Mouse (Mus musculus) lung, embryonic 15.5 days (tissue): ENCODE data around the gene Slit2. TPM values are rescaled to one million over a fixed set of nuclear protein-coding genes. Genes with fewer than 3 reads are reported as not detected.

ENCODE experiments used
- ATAC-seq: fragments of 200-750 bp; cut with Nextera tagmentation; 2 replicates; pipeline ENCODE4 v1.8.0; 2017; ENCODE audit warnings: moderate number of reproducible peaks, borderline replicate concordance; ENCODE audit not compliant: low FRiP score, low TSS enrichment; ENCODE audit errors: extremely low read depth
- H3K27ac ChIP-seq: fragments of 300-500 bp; sonication (generic); 2 replicates; pipeline ENCODE4 v1.5.1; 2015; ENCODE audit warnings: moderate library complexity, mild to moderate bottlenecking, inconsistent platforms
- H3K27me3 ChIP-seq: fragments of 300-500 bp; sonication (generic); 2 replicates; pipeline ENCODE4 v1.6.1; 2015; ENCODE audit warnings: inconsistent platforms
- H3K36me3 ChIP-seq: fragments of 300-500 bp; sonication (generic); 2 replicates; pipeline ENCODE4 v1.6.1; 2015; ENCODE audit warnings: inconsistent platforms
- H3K4me1 ChIP-seq: fragments of 300-500 bp; sonication (generic); 2 replicates; pipeline ENCODE4 v1.6.1; 2015; ENCODE audit warnings: inconsistent platforms
- H3K4me2 ChIP-seq: fragments of 300-500 bp; sonication (generic); 2 replicates; pipeline ENCODE4 v1.6.1; 2015; ENCODE audit warnings: inconsistent platforms, mild to moderate bottlenecking, moderate library complexity
- H3K4me3 ChIP-seq: fragments of 300-500 bp; sonication (generic); 2 replicates; pipeline ENCODE4 v1.5.1; 2015; ENCODE audit warnings: mild to moderate bottlenecking, inconsistent platforms
- H3K9ac ChIP-seq: fragments of 300-500 bp; sonication (generic); 2 replicates; pipeline ENCODE4 v1.6.1; 2015; ENCODE audit warnings: inconsistent platforms
- H3K9me3 ChIP-seq: fragments of 300-500 bp; sonication (generic); 2 replicates; pipeline ENCODE4 v1.6.1; 2016; ENCODE audit warnings: inconsistent platforms
- WGBS: fragments of 180-500 bp; shearing (Covaris S2); methylation state at CpG from one replicate; pipeline ENCODE4 v1.1.7; 2015; 5-methylcytosine and 5-hydroxymethylcytosine counted together
- polyA plus RNA-seq: library from polyadenylated mRNA; unstranded; fragments of >200 nt; fragmentation: Nextera tagmentation; extraction: Ambion mirVana; gene quantifications from 2 replicates; pipeline ENCODE4 v1.2.1, GENCODE M21; 2015

The Slit2 gene
- polyA plus RNA-seq, 1 experiment from 2014 or later, result 39.3 TPM

DNA sequence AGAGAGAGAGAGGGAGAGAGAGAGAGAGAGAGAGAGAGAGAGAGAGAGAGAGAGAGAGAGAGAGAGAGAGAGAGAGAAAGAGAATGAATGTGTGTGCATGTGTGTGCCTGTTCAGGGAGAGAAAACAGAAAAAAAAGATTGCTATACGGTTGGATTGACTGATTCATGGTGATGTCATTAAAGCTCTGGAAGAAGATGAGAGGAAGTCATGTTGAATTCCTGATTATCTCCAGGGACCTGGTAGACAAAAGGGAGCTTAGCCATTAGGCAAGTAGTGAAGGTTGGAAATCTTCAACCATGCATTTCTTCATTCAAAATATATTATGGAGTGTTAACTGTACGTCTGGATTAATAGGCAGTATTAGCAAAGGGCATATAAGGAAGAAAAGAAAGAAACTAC lies 77.8 kb downstream of the Slit2 start:
- H3K4me1 ChIP-seq, result no peaks in the 10 kb centered on the region
- H3K4me3 ChIP-seq, result no peak overlapping the region
- H3K27me3 ChIP-seq, result no peaks in the 10 kb centered on the region
- no peaks in the 10 kb centered on the region for H3K36me3 ChIP-seq
- no peak overlapping the region for H3K27ac ChIP-seq
- WGBS, result 56% methylated on average over 2 of the region's 2 CpGs
- no peak overlapping the region for H3K4me2 ChIP-seq
- no peak for ATAC-seq
- no peaks in the 10 kb centered on the region for H3K9me3 ChIP-seq
- no peak overlapping the region for H3K9ac ChIP-seq

GRCm38 (mm10) chr5:48078730-48079129 lies 95.8 kb downstream of the Slit2 start:
- no peak for ATAC-seq
- Histone ChIP-seq H3K4me3 (no peak overlapping the region), H3K27ac (no peak overlapping the region), H3K9ac (no peak overlapping the region), H3K36me3 (no peaks in the 10 kb centered on the region), H3K4me1 (no peaks in the 10 kb centered on the region), H3K27me3 (no peaks in the 10 kb centered on the region), H3K9me3 (no peaks in the 10 kb centered on the region), H3K4me2 (no peak overlapping the region)
- WGBS, result 33% methylated on average over 1 of the region's 1 CpGs

DNA sequence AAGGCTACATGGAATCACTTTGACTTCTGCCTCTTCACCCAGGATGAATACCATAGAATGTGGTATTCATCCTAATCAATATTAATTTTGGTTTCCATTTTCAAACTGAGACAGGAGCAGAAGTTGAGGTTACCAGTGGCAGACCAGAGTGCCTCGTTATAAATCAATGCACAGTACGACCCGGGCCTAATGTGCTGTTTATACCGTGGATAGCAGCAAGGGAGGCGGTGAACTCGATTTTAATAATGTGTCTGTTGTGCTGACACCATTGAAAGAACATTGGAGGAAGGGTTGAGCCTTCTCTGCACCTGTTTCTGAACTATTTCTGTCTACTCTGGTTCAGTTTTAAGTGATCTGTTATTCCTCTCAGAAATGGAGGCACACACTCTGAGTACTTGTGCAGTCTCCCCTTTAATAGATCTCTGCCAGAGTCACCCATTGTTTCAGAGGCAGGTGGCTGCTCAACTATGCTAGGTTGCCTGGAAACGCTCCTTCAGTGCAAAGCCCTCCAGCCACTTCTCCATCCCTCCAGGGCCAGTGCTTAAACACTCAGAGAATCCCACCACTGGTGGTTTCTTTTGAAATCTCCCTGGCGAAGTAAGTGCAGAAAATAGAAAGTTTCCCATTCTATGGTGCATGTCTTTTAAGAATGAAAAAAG lies 98.4 kb downstream of the Slit2 start:
- Histone ChIP-seq H3K36me3 (no peaks in the 10 kb centered on the region), H3K4me1 (no peaks in the 10 kb centered on the region), H3K27ac (peak overlapping the region; percentile 24; the same call in 1 of the 2 replicates), H3K9me3 (no peaks in the 10 kb centered on the region), H3K9ac (no peak overlapping the region), H3K4me2 (no peak overlapping the region), H3K27me3 (no peaks in the 10 kb centered on the region), H3K4me3 (no peak overlapping the region)
- peak; percentile 86; the same call in 1 of the 2 replicates for ATAC-seq
- 58% methylated on average over 8 of the region's 8 CpGs for WGBS

DNA sequence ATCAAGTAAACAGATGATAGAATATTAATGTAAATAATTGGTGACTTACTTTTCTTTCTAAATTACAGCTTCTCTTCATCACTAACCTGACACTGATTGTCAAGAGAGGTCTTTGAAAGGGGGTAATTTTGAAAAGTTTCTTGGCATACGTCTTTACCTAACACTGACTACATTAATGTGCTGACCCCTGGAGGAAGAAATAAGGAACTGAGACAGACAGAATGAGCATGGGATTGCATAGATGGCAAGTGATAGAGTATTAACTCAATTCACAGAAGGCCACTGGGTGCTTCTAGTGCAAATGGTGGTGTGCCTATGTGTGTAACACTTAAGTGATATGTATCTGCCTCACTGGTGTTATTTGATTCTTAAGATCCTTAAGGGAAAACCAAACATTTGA lies 130.5 kb downstream of the Slit2 start:
- H3K4me3 ChIP-seq, result no peak overlapping the region
- no peaks in the 10 kb centered on the region; the same call in 1 of the 2 replicates for H3K4me1 ChIP-seq
- H3K36me3 ChIP-seq, result no peaks in the 10 kb centered on the region
- H3K4me2 ChIP-seq, result no peak overlapping the region
- H3K27me3 ChIP-seq, result no peaks in the 10 kb centered on the region
- 24% methylated on average over 1 of the region's 1 CpGs for WGBS
- H3K9ac ChIP-seq, result no peak overlapping the region
- no peak overlapping the region for H3K27ac ChIP-seq
- no peak for ATAC-seq
- no peaks in the 10 kb centered on the region for H3K9me3 ChIP-seq

DNA sequence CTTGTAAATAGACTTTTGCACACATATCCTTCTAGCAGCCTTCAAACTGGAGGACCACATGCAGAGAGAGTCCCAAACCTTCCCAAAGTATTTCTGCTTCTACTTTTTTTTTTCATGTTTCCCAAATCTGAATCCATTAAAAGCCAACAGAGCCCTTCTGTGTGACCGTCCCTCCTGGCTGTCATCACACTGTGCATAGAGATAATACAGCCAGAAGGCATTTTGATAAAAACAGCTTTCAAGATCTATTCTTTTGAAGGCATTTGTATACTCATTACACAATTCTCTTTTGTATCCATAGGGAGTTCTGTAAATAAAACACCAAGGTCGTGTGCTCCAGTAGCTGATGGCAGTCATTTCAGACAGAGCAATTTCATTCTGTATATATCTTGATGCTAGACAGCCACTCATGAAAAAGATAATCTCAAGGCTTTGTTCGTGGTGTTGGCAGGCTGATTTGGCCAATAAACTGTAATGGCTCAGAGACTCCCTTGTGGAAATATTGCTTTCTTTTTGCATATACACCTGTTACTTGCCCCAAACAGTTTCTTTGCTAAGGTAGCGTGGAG lies 132.1 kb downstream of the Slit2 start:
- H3K27me3 ChIP-seq, result no peaks in the 10 kb centered on the region
- no peaks in the 10 kb centered on the region for H3K9me3 ChIP-seq
- H3K36me3 ChIP-seq, result no peaks in the 10 kb centered on the region
- H3K4me3 ChIP-seq, result no peak overlapping the region
- 50% methylated on average over 4 of the region's 4 CpGs for WGBS
- no peak overlapping the region for H3K4me2 ChIP-seq
- H3K9ac ChIP-seq, result no peak overlapping the region
- no peak overlapping the region for H3K27ac ChIP-seq
- no peak for ATAC-seq
- H3K4me1 ChIP-seq, result no peaks in the 10 kb centered on the region; the same call in 1 of the 2 replicates

GRCm38 (mm10) chr5:48122651-48123050 lies 139.7 kb downstream of the Slit2 start:
- 77% methylated on average over 5 of the region's 5 CpGs for WGBS
- no peaks in the 10 kb centered on the region for H3K9me3 ChIP-seq

DNA sequence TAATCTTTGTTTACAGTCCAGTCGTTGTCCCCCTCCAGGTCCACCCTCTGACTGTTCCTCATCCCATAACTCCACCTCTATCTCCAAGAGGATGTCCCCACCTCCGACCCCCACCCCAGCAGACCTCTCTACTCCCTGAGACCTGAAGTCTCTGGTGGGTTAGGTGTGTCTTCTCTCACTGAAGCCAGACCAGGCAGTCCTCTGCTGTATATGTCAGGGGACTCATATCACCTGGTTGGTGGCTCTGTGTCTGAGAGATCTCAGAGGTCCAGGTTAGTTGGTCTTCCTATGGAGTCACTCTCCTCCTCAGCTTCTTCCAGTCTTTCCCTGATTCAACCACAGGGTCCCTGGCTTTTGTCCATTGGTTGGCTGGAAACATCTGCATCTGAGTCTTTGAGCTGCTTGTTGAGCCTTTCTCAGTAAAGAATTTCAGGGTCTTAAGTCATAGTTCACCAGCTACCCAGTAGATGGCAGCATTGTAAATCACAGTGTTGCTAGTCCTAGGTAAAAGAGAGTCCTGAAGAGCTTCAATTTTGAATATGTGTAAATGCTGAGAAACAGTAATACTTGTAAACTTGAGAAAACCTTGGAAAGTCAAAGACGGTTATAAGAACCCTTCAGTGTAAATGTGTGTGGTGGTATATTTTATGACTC lies 143.0 kb downstream of the Slit2 start:
- H3K27me3 ChIP-seq, result no peaks in the 10 kb centered on the region
- ATAC-seq, result no peak
- WGBS, result 65% methylated on average over 3 of the region's 3 CpGs
- H3K4me3 ChIP-seq, result no peak overlapping the region
- no peak overlapping the region for H3K9ac ChIP-seq
- no peaks in the 10 kb centered on the region for H3K4me1 ChIP-seq
- no peak overlapping the region for H3K27ac ChIP-seq
- no peak overlapping the region for H3K4me2 ChIP-seq
- no peaks in the 10 kb centered on the region for H3K9me3 ChIP-seq
- H3K36me3 ChIP-seq, result no peaks in the 10 kb centered on the region

More at GRCm38 (mm10) chr5:48122651-48123050, 139.7 kb downstream of the Slit2 start:
- H3K4me3 ChIP-seq, result no peak overlapping the region
- H3K4me2 ChIP-seq, result no peak overlapping the region
- no peaks in the 10 kb centered on the region for H3K4me1 ChIP-seq
- no peaks in the 10 kb centered on the region for H3K36me3 ChIP-seq
- no peak for ATAC-seq
- H3K27ac ChIP-seq, result no peak overlapping the region
- no peaks in the 10 kb centered on the region for H3K27me3 ChIP-seq
- no peak overlapping the region for H3K9ac ChIP-seq

DNA sequence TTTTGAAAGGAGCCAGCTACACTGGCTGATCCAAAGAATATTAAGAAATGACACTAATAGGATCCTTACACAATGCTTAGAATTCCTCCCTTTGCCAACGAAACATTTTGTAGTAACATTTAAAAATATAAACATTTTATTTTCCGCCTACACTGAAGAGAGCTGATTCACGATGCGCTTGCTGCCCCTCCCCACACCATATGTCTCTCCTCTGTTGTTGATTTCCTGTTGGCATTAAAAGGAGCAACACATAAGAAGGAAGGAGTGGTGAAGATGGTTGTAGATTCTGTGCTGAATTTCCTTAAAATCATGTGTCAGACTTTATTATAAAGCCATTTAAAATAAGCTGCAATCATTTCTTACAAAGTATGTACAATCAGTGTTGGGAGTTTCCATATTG lies 147.0 kb downstream of the Slit2 start:
- no peak overlapping the region for H3K9ac ChIP-seq
- no peaks in the 10 kb centered on the region for H3K4me1 ChIP-seq
- H3K36me3 ChIP-seq, result no peaks in the 10 kb centered on the region
- WGBS, result 66% methylated on average over 4 of the region's 4 CpGs
- H3K4me2 ChIP-seq, result no peak overlapping the region
- H3K27me3 ChIP-seq, result no peaks in the 10 kb centered on the region
- no peak overlapping the region for H3K27ac ChIP-seq
- no peaks in the 10 kb centered on the region for H3K9me3 ChIP-seq
- no peak overlapping the region for H3K4me3 ChIP-seq
- no peak for ATAC-seq

DNA sequence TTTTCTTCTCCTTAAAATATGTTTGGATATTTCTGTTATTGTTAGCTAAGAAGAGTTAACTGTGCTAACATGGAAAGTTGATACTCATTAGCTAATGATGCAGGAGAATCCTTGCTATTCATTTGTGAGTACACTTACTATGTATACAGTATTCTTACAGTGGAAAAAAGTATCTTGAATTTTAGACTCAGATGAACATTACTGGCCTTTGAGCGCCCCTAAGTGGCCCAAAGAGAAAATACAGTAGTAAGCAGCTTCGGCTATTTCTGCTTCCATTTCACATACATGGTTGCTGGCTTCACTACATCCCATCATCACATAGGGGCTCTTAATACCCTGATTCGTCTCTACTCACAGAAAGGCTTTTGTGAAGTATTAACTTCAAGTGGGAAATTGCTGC lies 153.6 kb downstream of the Slit2 start:
- no peak overlapping the region for H3K27ac ChIP-seq
- no peak overlapping the region for H3K4me2 ChIP-seq
- no peaks in the 10 kb centered on the region for H3K27me3 ChIP-seq
- H3K36me3 ChIP-seq, result no peaks in the 10 kb centered on the region
- 15% methylated on average over 3 of the region's 3 CpGs for WGBS
- ATAC-seq, result no peak
- no peak overlapping the region for H3K9ac ChIP-seq
- H3K4me1 ChIP-seq, result no peaks in the 10 kb centered on the region
- no peak overlapping the region for H3K4me3 ChIP-seq
- no peaks in the 10 kb centered on the region for H3K9me3 ChIP-seq

DNA sequence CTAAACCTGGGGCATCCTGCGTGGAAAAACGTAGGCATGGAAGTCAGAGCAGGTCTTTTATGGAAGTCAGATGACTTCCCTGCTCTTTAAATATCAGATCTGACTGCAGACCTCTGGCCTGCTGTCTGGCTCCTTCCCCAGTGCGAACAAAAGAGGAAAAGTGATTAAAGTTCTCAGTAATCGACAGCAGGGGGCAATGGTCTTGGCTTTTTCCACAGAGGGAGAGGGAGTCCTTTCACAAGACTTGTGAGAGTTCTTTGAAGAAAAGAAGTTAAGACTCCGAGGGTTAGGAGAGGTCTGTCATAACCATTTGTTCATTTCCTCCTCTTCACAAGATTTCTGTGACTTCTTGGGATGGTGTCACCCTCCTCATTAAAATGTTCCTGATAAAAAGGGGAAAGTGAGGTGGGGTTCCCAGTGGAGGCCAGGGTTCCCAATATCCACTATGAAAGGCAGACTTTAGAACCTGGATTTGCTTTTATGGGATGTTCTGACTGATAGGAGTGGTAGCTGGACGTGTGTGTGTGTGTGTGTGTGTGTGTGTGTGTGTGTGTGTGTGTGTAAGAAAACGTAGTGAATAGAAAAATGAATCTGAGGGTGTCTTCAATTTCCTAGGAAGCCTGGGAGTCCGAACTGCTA lies 156.0 kb downstream of the Slit2 start:
- Histone ChIP-seq H3K9me3 (no peaks in the 10 kb centered on the region), H3K27ac (no peak overlapping the region), H3K27me3 (no peaks in the 10 kb centered on the region), H3K36me3 (no peaks in the 10 kb centered on the region), H3K9ac (no peak overlapping the region), H3K4me3 (no peak overlapping the region), H3K4me1 (no peaks in the 10 kb centered on the region), H3K4me2 (no peak overlapping the region)
- WGBS, result 37% methylated on average over 8 of the region's 8 CpGs
- ATAC-seq, result no peak

- Histone ChIP-seq H3K9ac (no peak overlapping the region), H3K9me3 (no peaks in the 10 kb centered on the region), H3K27ac (no peak overlapping the region), H3K4me1 (no peaks in the 10 kb centered on the region), H3K4me2 (no peak overlapping the region), H3K4me3 (no peak overlapping the region), H3K36me3 (no peaks in the 10 kb centered on the region), H3K27me3 (no peaks in the 10 kb centered on the region)
- WGBS, result 63% methylated on average over 6 of the region's 6 CpGs
- ATAC-seq, result no peak
These were observed 156.5 kb downstream of the Slit2 start for GRCm38 (mm10) chr5:48139488-48139862.

- Histone ChIP-seq H3K27ac (no peak overlapping the region), H3K36me3 (no peaks in the 10 kb centered on the region), H3K4me1 (no peaks in the 10 kb centered on the region), H3K9me3 (no peaks in the 10 kb centered on the region), H3K9ac (no peak overlapping the region), H3K27me3 (no peaks in the 10 kb centered on the region), H3K4me3 (no peak overlapping the region), H3K4me2 (no peak overlapping the region)
- no peak for ATAC-seq
- 83% methylated on average over 2 of the region's 2 CpGs for WGBS
These were observed 163.1 kb downstream of the Slit2 start for GRCm38 (mm10) chr5:48146082-48146481.
